Mouse (Mus musculus) ES-E14 (cell line): ENCODE measurements around the gene BC049762. TPM values are rescaled to one million over a fixed set of nuclear protein-coding genes. Genes with fewer than 3 reads are reported as not detected.

ENCODE experiments used
- DNase-seq: peaks from one replicate; pipeline ENCODE4 v3.0.0-alpha.2; 2013; ENCODE audit warnings: low read depth, low spot score
- H3K27ac ChIP-seq: 2 replicates; pipeline ENCODE4 v1.5.1; 2012; ENCODE audit warnings: low read depth, mild to moderate bottlenecking, low read length, moderate library complexity, mixed read lengths; ENCODE audit not compliant: poor library complexity, insufficient read depth, severe bottlenecking
- H3K36me3 ChIP-seq: 2 replicates; pipeline ENCODE4 v1.6.1; 2012; ENCODE audit warnings: mild to moderate bottlenecking, low read length, moderate library complexity, mixed read lengths; ENCODE audit not compliant: control insufficient read depth, poor library complexity, insufficient read depth, severe bottlenecking
- H3K4me1 ChIP-seq, 2 experiments: fragments of 150-350 bp in 1 of 2; sonication (generic) in 1 of 2; 2 replicates each; pipeline ENCODE4 v1.6.1; 2012; ENCODE audit warnings: low read length in 2 of 2, mild to moderate bottlenecking in 1 of 2, mixed read lengths in 1 of 2; ENCODE audit not compliant: control insufficient read depth in 2 of 2, insufficient read depth in 2 of 2, poor library complexity in 1 of 2
- H3K4me3 ChIP-seq, 2 experiments: fragments of 150-350 bp in 1 of 2; sonication (generic) in 1 of 2; 2 replicates each; pipeline ENCODE4 v1.5.1; 2012; ENCODE audit warnings: low read length in 2 of 2, low read depth in 1 of 2, mild to moderate bottlenecking in 1 of 2, mixed read lengths in 1 of 2; ENCODE audit not compliant: insufficient read depth in 1 of 2, poor library complexity in 1 of 2, severe bottlenecking in 1 of 2
- H3K9ac ChIP-seq: 2 replicates; pipeline ENCODE4 v1.6.1; 2012; ENCODE audit warnings: low read depth, mild to moderate bottlenecking, low read length, mixed read lengths; ENCODE audit not compliant: poor library complexity, insufficient read depth, severe bottlenecking
- H3K9me3 ChIP-seq: fragments of 150-350 bp; sonication (generic); 2 replicates; pipeline ENCODE4 v1.6.1; 2012; ENCODE audit warnings: low read depth, mild to moderate bottlenecking, low read length; ENCODE audit not compliant: control insufficient read depth, insufficient read depth
- CHD2 ChIP-seq: IDR thresholded peaks from 2 replicates; pipeline ENCODE4 v1.6.1; 2014; ENCODE audit warnings: mild to moderate bottlenecking, low read depth, low read length, inconsistent platforms
- HCFC1 ChIP-seq: IDR thresholded peaks from 2 replicates; pipeline ENCODE4 v1.6.1; 2012; ENCODE audit warnings: low read length, inconsistent platforms, borderline replicate concordance; ENCODE audit not compliant: insufficient read depth
- MAFK ChIP-seq: IDR thresholded peaks from 2 replicates; pipeline ENCODE4 v1.6.1; 2014; ENCODE audit warnings: mild to moderate bottlenecking, low read depth, low read length, inconsistent platforms; ENCODE audit not compliant: insufficient read depth
- ZC3H11A ChIP-seq: IDR thresholded peaks from 2 replicates; pipeline ENCODE4 v1.6.1; 2012; ENCODE audit warnings: low read depth, mild to moderate bottlenecking, inconsistent platforms, low read length, borderline replicate concordance
- ZNF384 ChIP-seq: IDR thresholded peaks from 2 replicates; pipeline ENCODE4 v1.6.1; 2012; ENCODE audit warnings: low read depth, low read length, inconsistent platforms
- in situ Hi-C, 2 experiments: fragments of 600-800 bp; cut with MboI; formaldehyde crosslinking; loops; one replicate each; pipeline ENCODE4 v1.15.1; 2025; ENCODE audit warnings: low sequenced_read_pairs in 2 of 2, inconsistent platforms in 1 of 2; ENCODE audit not compliant: unreplicated experiment in 2 of 2
- total RNA-seq: library from RNA; depleted of rRNA; stranded (reverse); fragments of 300-350 nt; gene quantifications from 2 replicates; pipeline ENCODE4 v1.2.3, GENCODE M21; 2012

BC049762 gene
- total RNA-seq, 1 experiment = 0.31 TPM

- Histone ChIP-seq H3K27ac (0 out of 2 replicates have a peak within 1 kb of the TSS, but pooled peaks have one; percentile 11), H3K4me1 (peaks cover 2 to 6% of the 10 kb centered on the region in 2 experiments), H3K4me3 (peak within 1 kb of the TSS; percentile 47 to 78), H3K9me3 (no peaks in the 10 kb centered on the region), H3K36me3 (no peaks in the 10 kb centered on the region; the same call in none of the 2 replicates), H3K9ac (peak within 1 kb of the TSS; percentile 69)
- DNase-seq = no peak
- TF ChIP-seq HCFC1 (no peak), ZNF384 (no peak), MAFK (no peak), CHD2 (no peak), ZC3H11A (no peak)
- in situ Hi-C loops = no loop called here
These were observed 1.1 kb downstream of the BC049762 start, which contains the start of gene Clk4 for GRCm38 (mm10) chr11:51261680-51262219. Gene Clk4 (plus strand): TSS chr11:51261730.

DNA sequence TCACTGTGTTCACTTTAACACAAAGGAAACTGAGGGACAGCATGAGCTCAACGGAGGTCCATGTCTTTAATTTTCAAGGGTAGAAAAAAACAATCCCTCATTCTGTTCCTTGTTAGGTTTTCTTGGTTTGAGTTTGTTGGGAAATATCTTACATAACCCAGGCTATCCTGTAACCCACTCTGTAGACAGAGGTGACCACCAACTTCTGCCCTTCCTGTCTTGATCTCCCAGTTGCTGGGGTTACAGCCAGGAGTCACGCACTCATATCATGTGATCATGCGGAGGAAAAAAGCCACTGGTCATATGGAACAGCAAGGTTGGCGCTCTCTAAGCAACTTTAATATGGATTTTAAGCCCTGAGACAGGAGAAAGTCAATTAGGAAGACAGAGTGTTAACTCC, 5.8 kb downstream of the BC049762 start:
- H3K36me3 ChIP-seq = no peaks in the 10 kb centered on the region
- in situ Hi-C loops = no loop called here
- H3K4me3 ChIP-seq = no peak overlapping the region
- no peaks in the 10 kb centered on the region for H3K9me3 ChIP-seq
- H3K27ac ChIP-seq = no peak overlapping the region
- no peaks in the 10 kb centered on the region for H3K4me1 ChIP-seq
- TF ChIP-seq CHD2 = no peak
- no peak for TF ChIP-seq ZC3H11A
- no peak for TF ChIP-seq ZNF384
- DNase-seq = no peak
- no peak overlapping the region for H3K9ac ChIP-seq

- DNase-seq = no peak
- TF ChIP-seq HCFC1 (no peak), ZNF384 (no peak), ZC3H11A (no peak), CHD2 (no peak), MAFK (no peak)
- no peaks in the 10 kb centered on the region for H3K36me3 ChIP-seq
- no peaks in the 10 kb centered on the region for H3K4me1 ChIP-seq
- no peak overlapping the region for H3K4me3 ChIP-seq
- H3K9me3 ChIP-seq = no peaks in the 10 kb centered on the region
- in situ Hi-C loops = no loop called here
- H3K9ac ChIP-seq = no peak overlapping the region
- H3K27ac ChIP-seq = no peak overlapping the region
These were observed 19.9 kb downstream of the BC049762 start for GRCm38 (mm10) chr11:51242897-51243296.

- H3K9ac ChIP-seq = no peak overlapping the region
- no peak for TF ChIP-seq MAFK
- TF ChIP-seq CHD2 = no peak
- no peak for TF ChIP-seq HCFC1
- H3K4me1 ChIP-seq = no peaks in the 10 kb centered on the region
- no peak overlapping the region for H3K4me3 ChIP-seq
- DNase-seq = no peak
- H3K27ac ChIP-seq = no peak overlapping the region
- H3K36me3 ChIP-seq = peaks cover 9% of the 10 kb centered on the region; the same call in 1 of the 2 replicates
- in situ Hi-C loops = no loop called here
- no peaks in the 10 kb centered on the region for H3K9me3 ChIP-seq
These were observed 28.2 kb downstream of the BC049762 start for GRCm38 (mm10) chr11:51234626-51235025.

DNA sequence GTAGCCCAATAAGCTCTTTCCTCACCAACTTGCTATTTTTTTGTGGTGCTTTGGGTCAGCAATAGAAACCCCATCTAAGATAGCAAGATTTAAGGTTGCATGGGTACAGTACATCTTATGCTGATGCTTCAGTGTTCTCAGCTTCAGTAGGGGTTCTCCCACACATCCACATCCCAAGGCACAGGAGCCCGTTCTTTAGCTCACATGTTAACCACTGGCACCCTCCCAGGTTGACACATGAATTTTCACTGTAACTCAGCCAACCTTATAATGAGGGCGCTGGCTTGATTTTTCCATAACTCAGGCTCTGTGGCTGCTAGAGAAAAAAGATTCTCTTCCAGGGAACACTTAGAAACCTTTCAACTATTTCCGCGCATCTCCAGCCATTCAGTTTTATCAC, 35.7 kb downstream of the BC049762 start:
- DNase-seq = no peak
- Histone ChIP-seq H3K9me3 (no peaks in the 10 kb centered on the region), H3K4me1 (no peaks in the 10 kb centered on the region), H3K27ac (no peak overlapping the region), H3K36me3 (0 out of 2 replicates have a peak, but pooled peaks cover 2% of the 10 kb centered on the region), H3K9ac (no peak overlapping the region), H3K4me3 (no peak overlapping the region)
- TF ChIP-seq ZC3H11A (no peak), CHD2 (no peak), ZNF384 (no peak), HCFC1 (no peak), MAFK (no peak)
- in situ Hi-C loops = no loop called here
